Mouse (Mus musculus) MEL (cell line): ENCODE results near the gene Olfr150. TPM values are rescaled to one million over a fixed set of nuclear protein-coding genes. Genes with fewer than 3 reads are reported as not detected.
"Not testable (repeated sequence)": the region's sequence is repeated elsewhere in the genome, so short reads cannot be mapped to it uniquely, and the experiment has no call there.

Experiments used
- DNase-seq: peaks from one replicate; pipeline ENCODE4 v3.0.0; 2011; ENCODE audit warnings: low read depth, low spot score
- H3K27ac ChIP-seq: 2 replicates; pipeline ENCODE4 v1.5.1; 2012; ENCODE audit warnings: low read depth, mild to moderate bottlenecking, control low read depth, low read length, moderate library complexity; ENCODE audit not compliant: control insufficient read depth
- H3K27me3 ChIP-seq, 2 experiments: fragments of 150-350 bp in 1 of 2; sonication (generic) in 1 of 2; 2 replicates each; pipeline ENCODE4 v1.6.1; 2012; ENCODE audit warnings: low read length in 2 of 2, mild to moderate bottlenecking in 2 of 2, improper control_type of control experiment in 1 of 2, moderate library complexity in 1 of 2; ENCODE audit not compliant: insufficient read depth in 2 of 2, control insufficient read depth in 1 of 2
- H3K36me3 ChIP-seq, 2 experiments: 2 replicates each; pipeline ENCODE4 v1.6.1; 2012 to 2014; ENCODE audit warnings: low read length in 2 of 2, improper control_type of control experiment in 1 of 2, inconsistent platforms in 1 of 2, mild to moderate bottlenecking in 1 of 2; ENCODE audit not compliant: insufficient read depth in 2 of 2, control insufficient read depth in 1 of 2
- H3K4me1 ChIP-seq, 2 experiments: fragments of 150-350 bp in 1 of 2; sonication (generic) in 1 of 2; 2 replicates each; pipeline ENCODE4 v1.6.1; 2012; ENCODE audit warnings: low read length in 2 of 2, improper control_type of control experiment in 1 of 2, mild to moderate bottlenecking in 1 of 2; ENCODE audit not compliant: insufficient read depth in 2 of 2, control insufficient read depth in 1 of 2
- H3K4me3 ChIP-seq, 2 experiments: fragments of 150-350 bp in 1 of 2; sonication (generic) in 1 of 2; 2 replicates each; pipeline ENCODE4 v1.5.1; 2012; ENCODE audit warnings: low read depth in 2 of 2, low read length in 2 of 2, mild to moderate bottlenecking in 2 of 2, moderate library complexity in 2 of 2, control low read depth in 1 of 2, improper control_type of control experiment in 1 of 2; ENCODE audit not compliant: control insufficient read depth in 1 of 2, insufficient read depth in 1 of 2
- H3K79me2 ChIP-seq: 2 replicates; pipeline ENCODE4 v1.6.1; 2012; ENCODE audit warnings: mild to moderate bottlenecking, low read length, moderate library complexity; ENCODE audit not compliant: control insufficient read depth, poor library complexity, insufficient read depth
- H3K9ac ChIP-seq: 2 replicates; pipeline ENCODE4 v1.6.1; 2012; ENCODE audit warnings: low read depth, mild to moderate bottlenecking, control low read depth, low read length, moderate library complexity; ENCODE audit not compliant: control insufficient read depth, poor library complexity, severe bottlenecking
- H3K9me3 ChIP-seq: fragments of 150-350 bp; sonication (generic); replicated peaks from 2 replicates; pipeline ENCODE4 v1.6.1; 2012; ENCODE audit warnings: mild to moderate bottlenecking, low read length, improper control_type of control experiment, moderate library complexity; ENCODE audit not compliant: insufficient read depth
- BHLHE40 ChIP-seq: IDR thresholded peaks from 2 replicates; pipeline ENCODE4 v1.6.1; 2012; ENCODE audit warnings: low read depth, mild to moderate bottlenecking, inconsistent platforms, low read length, improper control_type of control experiment, borderline replicate concordance
- ELF1 ChIP-seq: IDR thresholded peaks from 2 replicates; pipeline ENCODE4 v1.6.1; 2014; ENCODE audit warnings: low read depth, mild to moderate bottlenecking, inconsistent platforms, low read length, improper control_type of control experiment, moderate library complexity
- EP300 ChIP-seq, 2 experiments: IDR thresholded peaks; 2 replicates each; pipeline ENCODE4 v1.6.1; 2011; ENCODE audit warnings: improper control_type of control experiment in 2 of 2, low read length in 2 of 2, low read depth in 1 of 2, mild to moderate bottlenecking in 1 of 2
- GATA1 ChIP-seq: IDR thresholded peaks from 2 replicates; pipeline ENCODE4 v1.6.1; 2011; ENCODE audit warnings: low read depth, low read length, improper control_type of control experiment
- HCFC1 ChIP-seq: IDR thresholded peaks from 2 replicates; pipeline ENCODE4 v1.6.1; 2012; ENCODE audit warnings: low read depth, mild to moderate bottlenecking, inconsistent platforms, low read length, improper control_type of control experiment, moderate library complexity
- JUND ChIP-seq: IDR thresholded peaks from 2 replicates; pipeline ENCODE4 v1.6.1; 2011; ENCODE audit warnings: low read depth, mild to moderate bottlenecking, improper control_type of control experiment, low read length
- KAT2A ChIP-seq: conservative IDR thresholded peaks from 2 replicates; pipeline ENCODE4 v1.6.1; 2012; ENCODE audit warnings: low read depth, low read length, improper control_type of control experiment, inconsistent platforms
- MAFK ChIP-seq: IDR thresholded peaks from 2 replicates; pipeline ENCODE4 v1.6.1; 2011; ENCODE audit warnings: low read depth, mild to moderate bottlenecking, low read length, improper control_type of control experiment, borderline replicate concordance
- MAX ChIP-seq: IDR thresholded peaks from 2 replicates; pipeline ENCODE4 v1.6.1; 2011; ENCODE audit warnings: low read length, improper control_type of control experiment
- MAZ ChIP-seq: IDR thresholded peaks from 2 replicates; pipeline ENCODE4 v1.6.1; 2012; ENCODE audit warnings: low read depth, mild to moderate bottlenecking, inconsistent platforms, low read length, improper control_type of control experiment
- MEF2A ChIP-seq: IDR thresholded peaks from 2 replicates; pipeline ENCODE4 v1.6.1; 2014; ENCODE audit warnings: low read depth, mild to moderate bottlenecking, inconsistent platforms, low read length, improper control_type of control experiment; ENCODE audit not compliant: poor library complexity, insufficient replicate concordance, severe bottlenecking; ENCODE audit errors: extremely low read depth
- MXI1 ChIP-seq: IDR thresholded peaks from 2 replicates; pipeline ENCODE4 v1.6.1; 2011; ENCODE audit warnings: mild to moderate bottlenecking, low read depth, low read length, improper control_type of control experiment
- POLR2A ChIP-seq, 2 experiments: IDR thresholded peaks; 2 replicates each; pipeline ENCODE4 v1.6.1; 2011 to 2012; ENCODE audit warnings: low read length in 2 of 2, mild to moderate bottlenecking in 2 of 2, control low read depth in 1 of 2, improper control_type of control experiment in 1 of 2, low read depth in 1 of 2, moderate library complexity in 1 of 2; ENCODE audit not compliant: control insufficient read depth in 1 of 2, insufficient read depth in 1 of 2, poor library complexity in 1 of 2
- RAD21 ChIP-seq: IDR thresholded peaks from 2 replicates; pipeline ENCODE4 v1.6.1; 2011; ENCODE audit warnings: mild to moderate bottlenecking, low read depth, low read length, improper control_type of control experiment
- SIN3A ChIP-seq: IDR thresholded peaks from 2 replicates; pipeline ENCODE4 v1.6.1; 2012; ENCODE audit warnings: low read length, improper control_type of control experiment, inconsistent platforms
- TAL1 ChIP-seq: IDR thresholded peaks from 2 replicates; pipeline ENCODE4 v1.6.1; 2012; ENCODE audit warnings: mild to moderate bottlenecking, inconsistent platforms, low read length, moderate library complexity, mixed read lengths
- USF1 ChIP-seq: IDR thresholded peaks from 2 replicates; pipeline ENCODE4 v1.6.1; 2014; ENCODE audit warnings: low read depth, mild to moderate bottlenecking, inconsistent platforms, low read length, improper control_type of control experiment, moderate library complexity
- ZKSCAN1 ChIP-seq: IDR thresholded peaks from 2 replicates; pipeline ENCODE4 v1.6.1; 2012; ENCODE audit warnings: low read depth, mild to moderate bottlenecking, inconsistent platforms, low read length, improper control_type of control experiment, moderate library complexity
- ZMIZ1 ChIP-seq: IDR thresholded peaks from 2 replicates; pipeline ENCODE4 v1.6.1; 2012; ENCODE audit warnings: low read depth, mild to moderate bottlenecking, inconsistent platforms, low read length, improper control_type of control experiment, moderate library complexity
- ZNF384 ChIP-seq: IDR thresholded peaks from 2 replicates; pipeline ENCODE4 v1.6.1; 2012; ENCODE audit warnings: low read depth, mild to moderate bottlenecking, inconsistent platforms, low read length, improper control_type of control experiment
- polyA plus RNA-seq, 2 experiments: library from polyadenylated mRNA; stranded (reverse) in 1 of 2; unstranded in 1 of 2; fragments of >175 nt in 1 of 2; fragments of >200 nt in 1 of 2; gene quantifications; 2 replicates each; pipeline versions ENCODE4 v1.2.1 to v1.2.4; 2012; ENCODE audit warnings: low replicate concordance in 2 of 2, low read depth in 1 of 2; ENCODE audit not compliant: insufficient read length in 2 of 2, insufficient read depth in 1 of 2, missing spikeins in 1 of 2
- total RNA-seq: library from RNA; depleted of rRNA; stranded (reverse); fragments of 300-350 nt; gene quantifications from 2 replicates; pipeline ENCODE4 v1.2.3, GENCODE M21; 2012; rRNA removed

Olfr150 gene
- total RNA-seq (not detected in 2 replicates), polyA plus RNA-seq (not detected)

- Histone ChIP-seq H3K4me1 (no peaks in the 10 kb centered on the region), H3K9me3 (no peaks in the 10 kb centered on the region), H3K27ac (no peak within 1 kb of the TSS), H3K4me3 (no peak within 1 kb of the TSS), H3K79me2 (no peaks in the 10 kb centered on the region), H3K9ac (no peak within 1 kb of the TSS), H3K27me3 (no peaks in the 10 kb centered on the region), H3K36me3 (no peaks in the 10 kb centered on the region)
- TF ChIP-seq MAFK: no peak
- TF ChIP-seq GATA1: no peak
- TF ChIP-seq ELF1: no peak
- no peak for TF ChIP-seq TAL1
- no peak for TF ChIP-seq ZKSCAN1
- no peak for TF ChIP-seq HCFC1
- no peak for TF ChIP-seq RAD21
- no peak for TF ChIP-seq ZNF384
- no peak for TF ChIP-seq JUND
- TF ChIP-seq POLR2A (IDR thresholded peaks at IDR 0.05; ENCODE audit: control insufficient read depth in 1 of 2, insufficient read depth in 1 of 2, low read depth in 1 of 2, low read length in 2 of 2, poor library complexity in 1 of 2): no peak
- no peak for TF ChIP-seq EP300 (IDR thresholded peaks at IDR 0.05; ENCODE audit: low read depth in 1 of 2, low read length in 2 of 2)
- no peak for TF ChIP-seq USF1
- TF ChIP-seq MEF2A: no peak
- TF ChIP-seq KAT2A: no peak
- no peak for TF ChIP-seq BHLHE40
- TF ChIP-seq MXI1: no peak
- no peak for TF ChIP-seq MAZ
- no peak for TF ChIP-seq MAX
- TF ChIP-seq SIN3A: no peak
- TF ChIP-seq ZMIZ1: no peak
- DNase-seq: no peak
These were observed at the start of gene Olfr150 for GRCm38 (mm10) chr9:39730678-39731077. Gene Olfr150, plus strand, starts transcription at chr9:39730978.

GRCm38 (mm10) chr9:39701123-39701522, 29.7 kb upstream of the Olfr150 start:
- DNase-seq, H3K79me2 ChIP-seq, H3K36me3 ChIP-seq, H3K27ac ChIP-seq, H3K9me3 ChIP-seq, H3K9ac ChIP-seq, H3K27me3 ChIP-seq, H3K4me1 ChIP-seq, H3K4me3 ChIP-seq: not testable (repeated sequence)
